Mouse (Mus musculus): ENCODE data around the gene Vmp1. TPM values are rescaled to one million over a fixed set of nuclear protein-coding genes. Genes with fewer than 3 reads are reported as not detected.

The Vmp1 gene
- polyA plus RNA-seq, 1 experiment from 2014 or later = 99.0 TPM

DNA sequence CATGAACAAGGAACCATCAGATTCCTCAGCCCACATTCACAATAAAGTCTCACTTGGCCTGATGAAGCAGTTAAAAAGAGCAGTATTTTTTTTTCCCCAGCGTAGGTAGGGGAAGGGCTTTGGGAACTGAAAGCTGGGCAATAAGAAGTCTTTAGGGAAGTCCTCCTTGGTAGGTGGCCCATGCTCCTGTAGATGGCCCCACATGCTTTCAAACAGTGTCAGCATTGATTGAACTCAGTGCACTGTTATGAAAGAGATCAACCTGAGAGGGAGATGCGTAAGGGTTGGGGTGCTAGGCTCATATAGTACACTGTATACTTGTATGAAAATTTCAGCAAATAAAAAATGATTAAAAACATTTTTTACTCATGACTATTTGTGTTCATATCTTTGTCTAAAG lies 8.3 kb upstream of the Vmp1 start:
- Histone ChIP-seq H3K27ac (replicated peaks) (no peak overlapping the region), H3K9me3 (no peaks in the 10 kb centered on the region), H3K27me3 (no peaks in the 10 kb centered on the region), H3K4me2 (replicated peaks) (no peak overlapping the region), H3K4me1 (no peaks in the 10 kb centered on the region), H3K4me3 (no peak overlapping the region), H3K9ac (replicated peaks) (no peak overlapping the region), H3K36me3 (peaks cover 76% of the 10 kb centered on the region)
- no peak for ATAC-seq (replicated peaks)
- 92% methylated on average over 2 of the region's 2 CpGs for WGBS

- 94% methylated on average over 3 of the region's 3 CpGs for WGBS
- no peak for ATAC-seq (replicated peaks)
- Histone ChIP-seq H3K4me1 (peaks cover under 1% of the 10 kb centered on the region; the same call in 1 of the 2 replicates), H3K4me2 (replicated peaks) (no peak overlapping the region), H3K36me3 (peaks cover 71% of the 10 kb centered on the region), H3K27ac (replicated peaks) (no peak overlapping the region), H3K9ac (replicated peaks) (no peak overlapping the region), H3K4me3 (no peak overlapping the region), H3K9me3 (no peaks in the 10 kb centered on the region), H3K27me3 (no peaks in the 10 kb centered on the region)
These were observed 7.8 kb upstream of the Vmp1 start for GRCm38 (mm10) chr11:86691482-86691881.

- Histone ChIP-seq H3K9me3 (no peaks in the 10 kb centered on the region), H3K4me2 (replicated peaks) (no peak overlapping the region), H3K4me1 (peaks cover 10% of the 10 kb centered on the region), H3K9ac (replicated peaks) (no peak overlapping the region), H3K27me3 (no peaks in the 10 kb centered on the region), H3K36me3 (peaks cover 63% of the 10 kb centered on the region), H3K4me3 (no peak overlapping the region), H3K27ac (replicated peaks) (no peak overlapping the region)
- ATAC-seq (replicated peaks) = no peak
- 95% methylated on average over 3 of the region's 3 CpGs for WGBS
These were observed 6.7 kb upstream of the Vmp1 start for GRCm38 (mm10) chr11:86690383-86690782.

- Histone ChIP-seq H3K4me2 (replicated peaks) (peak overlapping the region; percentile 58), H3K27ac (replicated peaks) (no peak overlapping the region), H3K36me3 (peaks cover 18% of the 10 kb centered on the region), H3K27me3 (no peaks in the 10 kb centered on the region), H3K4me1 (peaks cover 37% of the 10 kb centered on the region), H3K9me3 (no peaks in the 10 kb centered on the region), H3K9ac (replicated peaks) (peak overlapping the region; percentile 90; the same call in 1 of the 2 replicates), H3K4me3 (peak overlapping the region; percentile 83)
- ATAC-seq (replicated peaks) = no peak
- 88% methylated on average over 1 of the region's 1 CpGs for WGBS
These were observed 1.7 kb upstream of the Vmp1 start for GRCm38 (mm10) chr11:86685366-86685765.

DNA sequence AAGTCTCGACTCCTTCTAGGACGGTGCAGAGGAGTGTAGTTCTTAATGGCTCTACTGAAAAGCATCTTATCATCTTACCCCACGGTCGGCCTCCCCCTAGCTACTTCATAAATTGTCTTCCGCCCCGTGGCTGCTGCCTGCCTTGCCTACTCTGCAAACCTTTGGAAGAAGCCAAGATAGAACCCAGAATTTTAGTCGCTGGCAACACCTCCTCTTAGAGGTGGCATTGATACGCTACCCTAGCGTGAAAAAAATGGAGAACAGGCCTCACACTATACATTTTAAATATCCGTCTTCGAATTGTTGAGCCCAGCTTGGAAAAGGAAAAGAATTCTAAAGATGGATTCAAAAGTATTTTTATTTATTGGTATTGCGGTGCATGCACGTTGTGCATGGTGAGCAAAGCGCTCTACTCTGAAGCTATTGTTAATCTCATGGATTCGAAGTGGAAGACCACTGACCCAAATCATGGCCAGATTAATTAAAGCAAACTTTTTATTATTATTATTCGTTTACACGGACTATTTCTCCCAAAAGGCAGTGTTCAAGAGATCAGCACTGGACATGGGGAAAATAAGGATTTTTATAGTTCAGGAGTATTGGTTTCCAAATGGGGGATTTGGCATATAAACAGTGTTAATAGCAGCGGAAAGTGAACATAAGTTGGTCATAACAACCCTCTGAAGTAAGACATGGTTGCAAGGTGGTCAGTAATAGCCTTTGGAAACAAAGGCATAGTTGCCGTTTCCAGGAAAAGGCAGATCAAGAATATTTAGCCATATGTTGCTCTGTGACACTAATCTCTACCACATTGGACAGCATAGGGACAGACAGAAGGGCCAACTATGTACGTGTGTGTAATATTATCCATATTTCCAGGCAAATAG lies 733 bp upstream of the Vmp1 start:
- 8% methylated on average over 20 of the region's 20 CpGs for WGBS
- peaks cover 8% of the 10 kb centered on the region for H3K36me3 ChIP-seq
- peaks cover 37% of the 10 kb centered on the region for H3K4me1 ChIP-seq
- peak overlapping the region; percentile 58 for H3K4me2 ChIP-seq (replicated peaks)
- no peaks in the 10 kb centered on the region for H3K9me3 ChIP-seq
- H3K9ac ChIP-seq (replicated peaks) = peak overlapping the region; percentile 90
- no peaks in the 10 kb centered on the region for H3K27me3 ChIP-seq
- peak overlapping the region; percentile 91 for H3K27ac ChIP-seq (replicated peaks)
- peak overlapping the region; percentile 83 for H3K4me3 ChIP-seq
- ATAC-seq (replicated peaks) = no peak

- Histone ChIP-seq H3K27me3 (no peaks in the 10 kb centered on the region), H3K9me3 (no peaks in the 10 kb centered on the region), H3K4me3 (peak overlapping the region; percentile 83), H3K4me1 (peaks cover 37% of the 10 kb centered on the region), H3K27ac (replicated peaks) (no peak overlapping the region), H3K9ac (replicated peaks) (peak overlapping the region; percentile 90), H3K36me3 (0 out of 2 replicates have a peak, but pooled peaks cover 2% of the 10 kb centered on the region), H3K4me2 (replicated peaks) (peak overlapping the region; percentile 58)
- WGBS = 41% methylated on average over 7 of the region's 7 CpGs
- no peak for ATAC-seq (replicated peaks)
These were observed 775 bp downstream of the Vmp1 start for GRCm38 (mm10) chr11:86682861-86683260.

GRCm38 (mm10) chr11:86681423-86681822 lies 2.2 kb downstream of the Vmp1 start:
- Histone ChIP-seq H3K4me3 (no peak overlapping the region), H3K4me1 (peaks cover 37% of the 10 kb centered on the region), H3K4me2 (replicated peaks) (no peak overlapping the region), H3K27me3 (no peaks in the 10 kb centered on the region), H3K9ac (replicated peaks) (no peak overlapping the region), H3K27ac (replicated peaks) (no peak overlapping the region), H3K9me3 (no peaks in the 10 kb centered on the region), H3K36me3 (no peaks in the 10 kb centered on the region)
- whole genome bisulfite sequencing = 93% methylated on average over 3 of the region's 3 CpGs
- ATAC-seq (replicated peaks) = no peak

DNA sequence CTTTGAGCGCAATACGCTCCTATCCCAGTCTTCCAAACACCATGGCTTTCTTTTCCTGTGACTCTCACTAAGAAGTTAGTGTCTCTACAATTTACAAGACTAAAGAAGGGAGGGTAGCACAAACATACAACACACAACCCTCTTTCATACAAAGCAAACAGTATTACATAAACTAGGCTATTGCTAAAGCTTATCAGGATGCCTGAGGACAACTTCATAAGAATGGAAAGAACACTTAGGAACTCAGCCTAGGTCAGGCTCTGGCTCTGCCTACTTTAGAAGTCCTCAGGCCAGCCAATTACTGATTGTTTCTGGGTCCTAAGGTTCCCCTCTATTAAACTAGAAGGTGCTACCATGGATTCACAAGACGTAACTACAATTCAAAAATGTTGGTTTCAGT lies 2.9 kb downstream of the Vmp1 start:
- no peak overlapping the region for H3K4me2 ChIP-seq (replicated peaks)
- H3K27ac ChIP-seq (replicated peaks) = no peak overlapping the region
- H3K36me3 ChIP-seq = no peaks in the 10 kb centered on the region
- no peak for ATAC-seq (replicated peaks)
- H3K9ac ChIP-seq (replicated peaks) = no peak overlapping the region
- no peak overlapping the region for H3K4me3 ChIP-seq
- peaks cover 31% of the 10 kb centered on the region for H3K4me1 ChIP-seq
- H3K9me3 ChIP-seq = no peaks in the 10 kb centered on the region
- no peaks in the 10 kb centered on the region for H3K27me3 ChIP-seq
- WGBS = 95% methylated on average over 3 of the region's 3 CpGs

DNA sequence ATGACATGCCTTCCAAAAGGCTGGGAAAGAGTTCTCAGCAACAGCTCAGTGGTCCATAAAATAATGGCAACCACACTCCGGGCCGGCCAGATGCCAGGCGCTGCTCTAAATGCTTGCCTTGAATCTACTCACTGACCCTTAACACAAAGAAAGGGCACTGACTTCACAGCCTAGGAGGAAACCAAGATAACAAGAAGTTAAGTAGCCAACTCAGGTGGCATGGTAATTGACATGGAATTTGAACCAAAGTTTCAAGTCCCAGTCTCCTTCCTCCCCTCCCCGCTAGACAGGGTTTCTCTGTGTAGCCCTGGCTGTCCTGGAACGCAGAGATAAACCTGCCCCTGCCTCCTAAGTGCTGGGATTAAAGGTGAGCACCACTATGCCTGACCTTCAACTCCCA lies 4.7 kb downstream of the Vmp1 start:
- ATAC-seq (replicated peaks) = no peak
- H3K9ac ChIP-seq (replicated peaks) = no peak overlapping the region
- no peak overlapping the region for H3K4me2 ChIP-seq (replicated peaks)
- no peaks in the 10 kb centered on the region for H3K36me3 ChIP-seq
- H3K4me1 ChIP-seq = peaks cover 17% of the 10 kb centered on the region
- H3K27me3 ChIP-seq = no peaks in the 10 kb centered on the region
- no peak overlapping the region for H3K27ac ChIP-seq (replicated peaks)
- no peak overlapping the region for H3K4me3 ChIP-seq
- H3K9me3 ChIP-seq = no peaks in the 10 kb centered on the region
- 72% methylated on average over 5 of the region's 5 CpGs for WGBS

- Histone ChIP-seq H3K4me1 (no peaks in the 10 kb centered on the region), H3K4me3 (no peak overlapping the region), H3K4me2 (replicated peaks) (no peak overlapping the region), H3K27me3 (no peaks in the 10 kb centered on the region), H3K27ac (replicated peaks) (no peak overlapping the region), H3K9ac (replicated peaks) (no peak overlapping the region), H3K36me3 (no peaks in the 10 kb centered on the region), H3K9me3 (no peaks in the 10 kb centered on the region)
- 93% methylated on average over 4 of the region's 4 CpGs for WGBS
- ATAC-seq (replicated peaks) = no peak
These were observed 8.1 kb downstream of the Vmp1 start for GRCm38 (mm10) chr11:86675520-86675919.

- ATAC-seq (replicated peaks) = no peak
- WGBS = 76% methylated on average over 3 of the region's 3 CpGs
- H3K4me2 ChIP-seq (replicated peaks) = no peak overlapping the region
These were observed 10.9 kb downstream of the Vmp1 start for GRCm38 (mm10) chr11:86672772-86673171.

DNA sequence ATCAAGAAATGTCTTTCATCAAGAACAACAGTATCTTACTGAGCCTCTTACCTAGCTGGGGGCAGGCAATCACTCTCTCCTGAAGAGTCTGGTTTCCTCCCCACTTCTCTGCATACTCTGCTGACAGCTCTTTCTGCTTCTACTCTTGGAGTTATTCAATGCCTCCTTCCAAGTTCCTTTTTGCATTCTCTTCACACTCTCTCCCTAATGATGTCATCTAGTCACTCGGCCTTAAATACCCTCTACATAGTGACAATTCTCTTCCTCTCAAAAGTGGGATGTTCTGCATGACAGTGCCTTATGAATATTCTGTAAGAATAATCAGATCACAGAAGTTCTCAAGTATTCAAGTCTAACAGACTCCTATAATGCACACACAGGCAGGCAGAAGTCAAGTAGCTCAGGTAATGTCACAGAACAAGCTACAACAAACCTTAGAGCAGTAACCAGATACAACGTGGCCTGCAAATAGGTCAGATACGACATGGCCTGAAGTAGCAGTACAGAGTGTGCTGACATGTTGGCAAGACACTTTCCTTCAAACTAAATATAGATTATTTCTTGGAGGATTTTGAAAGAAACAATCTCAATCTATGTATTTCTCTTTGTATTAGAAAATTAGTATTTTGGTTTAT lies 12.5 kb downstream of the Vmp1 start:
- no peaks in the 10 kb centered on the region for H3K9me3 ChIP-seq
- no peak overlapping the region for H3K9ac ChIP-seq (replicated peaks)
- no peaks in the 10 kb centered on the region for H3K27me3 ChIP-seq
- H3K27ac ChIP-seq (replicated peaks) = no peak overlapping the region
- WGBS = 58% methylated on average over 3 of the region's 3 CpGs
- no peaks in the 10 kb centered on the region for H3K36me3 ChIP-seq
- H3K4me3 ChIP-seq = no peak overlapping the region
- no peak overlapping the region for H3K4me2 ChIP-seq (replicated peaks)
- ATAC-seq (replicated peaks) = no peak
- H3K4me1 ChIP-seq = no peaks in the 10 kb centered on the region

More at GRCm38 (mm10) chr11:86672772-86673171, 10.9 kb downstream of the Vmp1 start:
- no peak overlapping the region for H3K4me3 ChIP-seq
- no peaks in the 10 kb centered on the region for H3K36me3 ChIP-seq
- H3K9ac ChIP-seq (replicated peaks) = no peak overlapping the region
- no peaks in the 10 kb centered on the region for H3K4me1 ChIP-seq
- H3K27me3 ChIP-seq = no peaks in the 10 kb centered on the region
- H3K9me3 ChIP-seq = no peaks in the 10 kb centered on the region
- H3K27ac ChIP-seq (replicated peaks) = no peak overlapping the region

Data from forebrain, embryonic 15.5 days (tissue).